Mouse (Mus musculus) forebrain, embryonic 11.5 days (tissue): ENCODE measurements at regions not wholly inside any gene's neighbourhood (a gene's known extent, or its start where the extent isn't known, plus 50 kb on each side); places are given as distances from the start of the nearest gene placed in this dataset.

Source experiments
- ATAC-seq: fragments of 200-750 bp; cut with Nextera tagmentation; replicated peaks from 2 replicates; pipeline ENCODE4 v1.8.0; 2017; ENCODE audit warnings: moderate TSS enrichment; ENCODE audit not compliant: low FRiP score
- DNase-seq: peaks from one replicate; pipeline ENCODE4 v3.0.0-alpha.2; 2017; ENCODE audit warnings: low spot score
- H3K27ac ChIP-seq: fragments of 300-500 bp; sonication (generic); 2 replicates; pipeline ENCODE4 v1.5.1; 2014; ENCODE audit warnings: low read depth, low read length
- H3K27me3 ChIP-seq: fragments of 300-500 bp; sonication (generic); 2 replicates; pipeline ENCODE4 v1.6.1; 2014; ENCODE audit warnings: mild to moderate bottlenecking, low read length, mixed read lengths; ENCODE audit not compliant: control insufficient read depth, insufficient read depth
- H3K36me3 ChIP-seq: fragments of 300-500 bp; sonication (generic); 2 replicates; pipeline ENCODE4 v1.6.1; 2014; ENCODE audit warnings: mild to moderate bottlenecking, low read length, moderate library complexity, mixed read lengths; ENCODE audit not compliant: control insufficient read depth, insufficient read depth
- H3K4me1 ChIP-seq: fragments of 300-500 bp; sonication (generic); replicated peaks from 2 replicates; pipeline ENCODE4 v1.6.1; 2014; ENCODE audit warnings: low read length, mixed read lengths; ENCODE audit not compliant: control insufficient read depth, insufficient read depth
- H3K4me2 ChIP-seq: fragments of 300-500 bp; sonication (generic); 2 replicates; pipeline ENCODE4 v1.6.1; 2014; ENCODE audit warnings: low read depth, mild to moderate bottlenecking, low read length, moderate library complexity, mixed read lengths; ENCODE audit not compliant: severe bottlenecking
- H3K4me3 ChIP-seq: fragments of 300-500 bp; sonication (generic); 2 replicates; pipeline ENCODE4 v1.5.1; 2014; ENCODE audit warnings: low read depth, low read length
- H3K9ac ChIP-seq: fragments of 300-500 bp; sonication (generic); 2 replicates; pipeline ENCODE4 v1.6.1; 2014; ENCODE audit warnings: low read length
- H3K9me3 ChIP-seq: fragments of 300-500 bp; sonication (generic); 2 replicates; pipeline ENCODE4 v1.6.1; 2016; ENCODE audit warnings: low read length, mixed read lengths; ENCODE audit not compliant: control insufficient read depth
- WGBS: fragments of 180-500 bp; shearing (Covaris S2); extraction: QIAGEN DNeasy Blood & Tissue Kit; methylation state at CpG from one replicate; pipeline ENCODE4 v1.1.7; 2014; 5-methylcytosine and 5-hydroxymethylcytosine counted together

DNA sequence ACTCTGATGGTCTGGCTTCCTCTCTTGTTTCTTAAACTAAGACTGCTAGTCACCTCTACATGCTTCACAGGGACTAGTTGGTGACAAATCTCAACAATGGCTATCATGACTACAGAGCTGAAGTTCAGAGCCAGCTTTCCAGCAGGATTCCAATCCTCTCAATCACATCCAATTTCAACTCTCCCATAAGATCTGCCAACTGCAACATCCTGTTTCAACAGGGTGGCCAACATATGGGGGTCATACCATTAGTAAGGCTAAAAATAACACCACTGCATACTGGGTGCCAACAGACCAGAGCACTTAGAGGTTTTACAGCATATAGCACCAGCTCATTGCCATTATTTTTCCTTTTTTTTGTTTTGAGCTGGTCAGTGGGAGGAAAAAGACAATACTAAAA, 83.7 kb upstream of the Sash1 start:
- Histone ChIP-seq H3K4me1 (no peaks in the 10 kb centered on the region), H3K27ac (no peak overlapping the region), H3K4me3 (no peak overlapping the region), H3K27me3 (no peaks in the 10 kb centered on the region), H3K36me3 (no peaks in the 10 kb centered on the region), H3K4me2 (no peak overlapping the region), H3K9me3 (no peaks in the 10 kb centered on the region), H3K9ac (no peak overlapping the region)
- no peak for DNase-seq
- no peak for ATAC-seq

DNA sequence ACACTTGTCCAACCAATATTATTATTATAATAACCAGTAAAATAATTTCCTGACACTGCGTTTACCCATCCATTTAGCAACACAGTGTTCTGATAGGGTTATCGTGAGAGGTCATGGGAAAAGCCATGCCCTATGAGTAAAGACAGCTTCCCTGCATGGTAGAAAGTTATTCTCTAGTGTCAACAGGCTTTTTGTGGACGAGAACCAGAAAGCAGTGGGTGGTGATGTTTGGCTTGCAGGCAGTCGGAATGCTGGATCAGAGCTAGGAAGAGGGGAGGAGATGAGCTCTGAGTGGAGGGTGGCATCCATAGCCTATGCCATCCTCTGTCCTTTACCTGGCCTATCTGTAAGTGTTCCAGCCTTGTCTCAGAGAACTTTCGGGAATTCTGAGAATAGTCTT, 83.1 kb upstream of the Sash1 start:
- H3K4me3 ChIP-seq, result no peak overlapping the region
- no peaks in the 10 kb centered on the region for H3K9me3 ChIP-seq
- DNase-seq (no peak), ATAC-seq (no peak)
- 75% methylated on average over 5 of the region's 5 CpGs for WGBS
- no peak overlapping the region for H3K4me2 ChIP-seq
- H3K36me3 ChIP-seq, result no peaks in the 10 kb centered on the region
- H3K4me1 ChIP-seq, result no peaks in the 10 kb centered on the region
- no peak overlapping the region for H3K9ac ChIP-seq
- H3K27ac ChIP-seq, result no peak overlapping the region
- H3K27me3 ChIP-seq, result no peaks in the 10 kb centered on the region

DNA sequence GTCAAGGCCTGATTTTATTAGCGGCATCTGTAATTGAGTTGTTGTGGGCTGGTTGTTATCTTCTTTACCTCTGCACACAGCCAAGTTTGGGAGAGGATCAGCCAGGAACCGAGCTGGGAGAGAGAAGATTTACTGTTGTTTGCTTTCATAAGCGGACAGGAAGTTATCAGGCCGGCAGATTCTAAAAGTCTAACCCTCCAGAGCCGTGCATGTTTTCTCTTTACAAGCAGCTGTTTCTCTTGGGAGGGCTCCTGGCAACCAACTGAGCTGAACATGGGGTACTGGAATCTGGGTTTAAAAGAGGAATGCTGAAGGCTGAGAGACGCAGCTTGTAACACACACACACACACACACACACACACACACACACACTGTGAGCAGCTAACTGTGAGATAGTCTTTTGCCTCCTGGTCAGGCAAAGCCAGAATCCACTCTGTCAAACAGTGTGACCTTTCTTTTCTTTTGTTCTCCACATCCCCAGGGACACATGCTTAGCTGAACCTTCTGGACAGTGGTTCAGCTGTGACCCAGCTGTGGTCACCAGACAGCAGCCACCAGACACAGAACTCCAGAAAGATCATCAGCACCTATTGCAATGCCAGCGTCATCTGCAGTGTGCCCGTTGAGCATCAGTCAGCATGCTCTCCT, 82.5 kb upstream of the Sash1 start:
- no peak overlapping the region for H3K27ac ChIP-seq
- no peaks in the 10 kb centered on the region for H3K36me3 ChIP-seq
- 67% methylated on average over 8 of the region's 8 CpGs for WGBS
- H3K9me3 ChIP-seq, result no peaks in the 10 kb centered on the region
- ATAC-seq, result no peak
- no peak overlapping the region for H3K4me2 ChIP-seq
- no peaks in the 10 kb centered on the region for H3K4me1 ChIP-seq
- no peak overlapping the region for H3K9ac ChIP-seq
- no peaks in the 10 kb centered on the region for H3K27me3 ChIP-seq
- no peak for DNase-seq
- H3K4me3 ChIP-seq, result no peak overlapping the region

DNA sequence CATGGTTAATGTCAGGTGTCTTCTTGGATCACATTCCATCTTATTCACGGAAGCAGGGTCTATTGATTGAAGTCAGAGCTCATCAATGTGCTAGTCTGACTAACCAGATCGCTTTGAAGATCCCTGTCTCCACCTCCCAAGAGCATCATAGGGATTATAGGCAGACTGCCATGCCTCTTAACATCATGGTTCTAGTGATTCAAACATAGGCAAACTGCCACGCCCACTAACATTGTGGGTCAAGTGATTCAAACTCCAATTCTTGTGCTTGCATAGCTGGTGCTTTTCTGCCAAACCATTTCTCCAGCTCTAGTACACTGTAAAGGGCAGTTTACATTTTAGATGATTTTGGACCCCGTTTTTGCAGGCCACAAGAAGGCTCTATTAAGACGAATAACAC, 77.1 kb upstream of the Sash1 start:
- no peak for DNase-seq
- ATAC-seq, result no peak
- H3K4me3 ChIP-seq, result no peak overlapping the region
- no peak overlapping the region for H3K27ac ChIP-seq
- H3K9ac ChIP-seq, result no peak overlapping the region
- H3K9me3 ChIP-seq, result no peaks in the 10 kb centered on the region
- H3K4me2 ChIP-seq, result no peak overlapping the region
- 81% methylated on average over 5 of the region's 5 CpGs for WGBS
- H3K36me3 ChIP-seq, result no peaks in the 10 kb centered on the region
- H3K27me3 ChIP-seq, result no peaks in the 10 kb centered on the region
- 0 out of 2 replicates have a peak, but pooled peaks cover 2% of the 10 kb centered on the region for H3K4me1 ChIP-seq

DNA sequence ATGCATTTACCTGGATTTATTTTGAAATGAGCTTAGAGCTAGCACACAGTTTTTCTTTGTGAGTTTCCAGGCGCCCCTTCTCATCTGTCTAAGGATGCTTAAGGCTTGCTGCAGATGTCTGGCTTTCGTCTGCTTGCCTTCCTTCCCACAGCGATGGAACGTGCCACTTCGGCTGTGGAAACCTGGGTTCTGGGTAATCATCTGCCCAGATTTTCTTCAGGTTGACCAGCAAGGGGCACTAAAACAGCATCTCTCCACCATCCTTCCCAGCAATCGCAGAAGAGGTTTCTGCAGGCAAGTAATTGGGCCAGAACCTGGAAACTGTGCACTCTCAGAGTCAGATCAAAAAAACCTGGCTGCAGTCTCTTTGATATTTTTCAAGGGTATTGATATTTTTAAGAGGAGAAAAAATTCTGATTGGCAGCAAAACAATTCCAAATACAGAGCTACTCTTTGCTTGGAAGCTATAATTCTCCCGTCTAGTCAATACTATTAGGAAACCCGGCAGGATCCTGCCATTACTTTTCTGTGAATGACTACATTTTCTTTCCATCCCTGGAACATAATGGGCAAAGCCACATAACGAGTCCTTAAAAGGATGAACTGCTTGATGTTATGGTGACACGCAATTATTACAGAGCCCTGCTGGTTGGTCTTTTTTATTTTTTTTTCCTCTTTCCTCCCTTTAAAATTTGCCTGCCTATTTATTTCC, 75.2 kb upstream of the Sash1 start:
- Histone ChIP-seq H3K4me2 (no peak overlapping the region), H3K4me1 (0 out of 2 replicates have a peak, but pooled peaks cover 2% of the 10 kb centered on the region), H3K4me3 (no peak overlapping the region), H3K27me3 (no peaks in the 10 kb centered on the region), H3K36me3 (no peaks in the 10 kb centered on the region), H3K9ac (no peak overlapping the region; the same call in 1 of the 2 replicates), H3K27ac (no peak overlapping the region), H3K9me3 (no peaks in the 10 kb centered on the region)
- no peak for ATAC-seq
- WGBS, result 48% methylated on average over 10 of the region's 10 CpGs
- DNase-seq, result no peak

DNA sequence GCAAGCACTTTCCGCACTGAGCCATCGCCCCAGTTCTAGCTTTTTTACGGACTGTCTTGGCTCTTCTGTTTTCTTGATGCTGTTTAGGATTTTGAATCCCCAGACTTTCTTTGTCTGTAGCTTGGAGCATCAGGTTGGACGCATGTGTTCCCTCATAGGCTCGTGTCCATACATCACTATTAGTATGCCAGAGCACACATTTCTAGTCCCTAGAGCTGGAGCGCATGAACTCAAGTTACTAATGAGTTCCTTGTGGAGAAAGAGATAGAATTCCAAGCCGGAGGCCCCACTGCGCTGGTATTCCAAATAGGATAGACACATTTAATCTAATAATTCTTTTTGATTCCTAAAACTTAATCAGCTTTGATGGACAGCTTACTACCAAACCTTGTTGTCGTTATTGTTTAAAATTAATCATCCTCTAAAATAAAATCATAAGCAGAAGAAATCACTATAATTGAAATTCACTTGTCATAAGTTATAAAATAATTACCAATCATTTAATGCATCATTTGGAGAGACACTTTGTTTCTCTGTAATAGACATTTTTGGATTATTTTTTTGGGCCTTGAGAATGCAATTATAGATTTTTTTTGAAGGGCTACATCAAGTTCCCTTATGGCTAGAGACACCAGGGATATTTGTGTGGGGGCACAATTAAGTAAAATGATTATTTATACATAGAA, 74.5 kb upstream of the Sash1 start:
- no peak overlapping the region for H3K4me2 ChIP-seq
- H3K9ac ChIP-seq, result no peak overlapping the region
- ATAC-seq (no peak), DNase-seq (no peak)
- 0 out of 2 replicates have a peak, but pooled peaks cover 2% of the 10 kb centered on the region for H3K4me1 ChIP-seq
- H3K36me3 ChIP-seq, result no peaks in the 10 kb centered on the region
- no peak overlapping the region for H3K27ac ChIP-seq
- no peak overlapping the region for H3K4me3 ChIP-seq
- no peaks in the 10 kb centered on the region for H3K27me3 ChIP-seq
- no peaks in the 10 kb centered on the region for H3K9me3 ChIP-seq
- WGBS, result 77% methylated on average over 9 of the region's 9 CpGs

- no peaks in the 10 kb centered on the region for H3K27me3 ChIP-seq
- no peaks in the 10 kb centered on the region for H3K9me3 ChIP-seq
- WGBS, result 82% methylated on average over 6 of the region's 6 CpGs
- no peak overlapping the region for H3K27ac ChIP-seq
- H3K9ac ChIP-seq, result no peak overlapping the region
- no peaks in the 10 kb centered on the region for H3K36me3 ChIP-seq
- no peaks in the 10 kb centered on the region for H3K4me1 ChIP-seq
- ATAC-seq, result no peak
- H3K4me3 ChIP-seq, result no peak overlapping the region
- DNase-seq, result no peak
- no peak overlapping the region for H3K4me2 ChIP-seq
Observed at GRCm38 (mm10) chr10:8955499-8956211, 69.8 kb upstream of the Sash1 start.

DNA sequence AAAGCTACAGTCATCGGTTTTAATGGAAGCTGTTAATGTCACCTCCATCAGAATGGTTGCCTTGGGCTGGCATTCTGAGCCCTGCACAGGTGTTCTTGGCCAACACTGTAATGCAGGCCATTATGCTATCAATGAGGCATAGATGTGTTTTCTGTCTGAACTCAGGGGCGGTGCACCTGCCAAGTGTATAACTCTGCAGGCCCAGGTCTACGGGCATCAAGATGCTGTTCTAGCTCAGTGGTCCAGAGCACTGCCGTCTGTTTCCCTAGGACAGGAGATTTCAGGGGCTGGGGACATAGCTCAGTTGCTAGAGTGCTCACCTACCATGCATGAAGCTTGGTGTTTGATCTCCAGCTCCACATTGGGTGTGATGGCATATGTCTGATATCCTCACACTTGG, 68.1 kb upstream of the Sash1 start:
- 94% methylated on average over 4 of the region's 4 CpGs for WGBS
- no peak for ATAC-seq

More for the DNA sequence above, 68.1 kb upstream of the Sash1 start:
- H3K27ac ChIP-seq, result no peak overlapping the region
- no peak overlapping the region for H3K9ac ChIP-seq
- no peak overlapping the region for H3K4me3 ChIP-seq
- DNase-seq, result no peak
- H3K9me3 ChIP-seq, result no peaks in the 10 kb centered on the region
- H3K27me3 ChIP-seq, result no peaks in the 10 kb centered on the region
- H3K4me1 ChIP-seq, result no peaks in the 10 kb centered on the region
- no peaks in the 10 kb centered on the region for H3K36me3 ChIP-seq
- H3K4me2 ChIP-seq, result no peak overlapping the region
